Mouse (Mus musculus) C2C12 (cell line): ENCODE measurements around the gene Oas1e. TPM values are rescaled to one million over a fixed set of nuclear protein-coding genes. Genes with fewer than 3 reads are reported as not detected.
A peak's percentile ranks its signal among the peaks of the same experiment; 100 is the strongest.

Experiments used
- H3K27me3 ChIP-seq: one replicate; pipeline ENCODE4 v1.6.1; 2011; ENCODE audit not compliant: control insufficient read depth, insufficient read depth, insufficient read length
- H3K36me3 ChIP-seq: one replicate; pipeline ENCODE4 v1.6.1; 2011; ENCODE audit not compliant: control insufficient read depth, insufficient read depth
- H3K4me3 ChIP-seq: one replicate; pipeline ENCODE4 v1.5.1; 2011; ENCODE audit warnings: mild to moderate bottlenecking, control low read depth; ENCODE audit not compliant: poor library complexity, insufficient read depth, severe bottlenecking
- H3K79me2 ChIP-seq: one replicate; pipeline ENCODE4 v1.6.1; 2011; ENCODE audit not compliant: control insufficient read depth, insufficient read depth
- H3K79me3 ChIP-seq: one replicate; pipeline ENCODE4 v1.6.1; 2011; ENCODE audit warnings: low read depth, control low read depth
- H3ac ChIP-seq: one replicate; pipeline ENCODE3; 2011; ENCODE audit warnings: low read depth; ENCODE audit not compliant: control insufficient read depth, insufficient read length
- CEBPB ChIP-seq: IDR thresholded peaks from one replicate; pipeline ENCODE4 v1.6.1; 2011; ENCODE audit warnings: low read depth, mild to moderate bottlenecking, control low read depth, moderate library complexity
- CTCF ChIP-seq: IDR thresholded peaks from one replicate; pipeline ENCODE4 v1.5.1; 2011; ENCODE audit not compliant: control insufficient read depth, insufficient read depth, insufficient read length
- FOSL1 ChIP-seq: IDR thresholded peaks from one replicate; pipeline ENCODE4 v1.8.0; 2011; ENCODE audit warnings: mild to moderate bottlenecking, low read length; ENCODE audit not compliant: poor library complexity, insufficient read depth, severe bottlenecking
- MAX ChIP-seq: IDR thresholded peaks from one replicate; pipeline ENCODE4 v1.6.1; 2011; ENCODE audit warnings: mild to moderate bottlenecking, control low read depth
- MYOD1 ChIP-seq: IDR thresholded peaks from one replicate; pipeline ENCODE4 v1.6.1; 2011; ENCODE audit warnings: low read depth; ENCODE audit not compliant: control insufficient read depth, insufficient read length
- MYOG ChIP-seq: IDR thresholded peaks from one replicate; pipeline ENCODE4 v1.6.1; 2011; ENCODE audit not compliant: control insufficient read depth, insufficient read length; ENCODE audit errors: extremely low read depth
- USF1 ChIP-seq: IDR thresholded peaks from one replicate; pipeline ENCODE4 v1.6.1; 2011; ENCODE audit warnings: low read depth, mild to moderate bottlenecking, control low read depth, moderate library complexity
- polyA plus RNA-seq: library from polyadenylated mRNA; unstranded; fragments of >200 nt; fragmentation: generic; extraction: Trizol; gene quantifications from one replicate; pipeline ENCODE4 v1.2.1, GENCODE M21; 2012; ENCODE audit warnings: missing spikeins

Oas1e gene
- polyA plus RNA-seq, 1 experiment: not detected

- Histone ChIP-seq H3ac (no peak overlapping the region), H3K27me3 (peaks cover 29% of the 10 kb centered on the region), H3K4me3 (no peak overlapping the region), H3K79me2 (no peaks in the 10 kb centered on the region), H3K36me3 (no peaks in the 10 kb centered on the region), H3K79me3 (no peaks in the 10 kb centered on the region)
- TF ChIP-seq USF1 (no peak), CTCF (no peak), MAX (no peak), MYOG (no peak), FOSL1 (no peak), CEBPB (no peak)
Observed at GRCm38 (mm10) chr5:120752786-120753185, 42.5 kb downstream of the Oas1e start.

GRCm38 (mm10) chr5:120751206-120751605 lies 44.1 kb downstream of the Oas1e start:
- no peak overlapping the region for H3K4me3 ChIP-seq
- no peaks in the 10 kb centered on the region for H3K79me3 ChIP-seq
- no peak overlapping the region for H3ac ChIP-seq
- no peaks in the 10 kb centered on the region for H3K79me2 ChIP-seq
- no peaks in the 10 kb centered on the region for H3K36me3 ChIP-seq
- TF ChIP-seq USF1 (no peak), MYOD1 (no peak), FOSL1 (no peak), CEBPB (no peak)
- H3K27me3 ChIP-seq: peaks cover 27% of the 10 kb centered on the region

GRCm38 (mm10) chr5:120749688-120750087 lies 45.6 kb downstream of the Oas1e start, which contains the start of gene Oas2:
Gene Oas2 (minus strand): TSS chr5:120749853.
- H3K27me3 ChIP-seq: peaks cover 17% of the 10 kb centered on the region
- no peaks in the 10 kb centered on the region for H3K79me3 ChIP-seq
- no peaks in the 10 kb centered on the region for H3K36me3 ChIP-seq
- H3ac ChIP-seq: no peak within 1 kb of the TSS
- TF ChIP-seq CTCF: no peak
- no peak for TF ChIP-seq CEBPB
- TF ChIP-seq FOSL1: no peak
- no peak for TF ChIP-seq MYOD1
- no peak for TF ChIP-seq USF1
- no peak for TF ChIP-seq MYOG
- TF ChIP-seq MAX: no peak
- no peak within 1 kb of the TSS for H3K4me3 ChIP-seq
- no peaks in the 10 kb centered on the region for H3K79me2 ChIP-seq

- Histone ChIP-seq H3K79me3 (no peaks in the 10 kb centered on the region), H3K79me2 (no peaks in the 10 kb centered on the region), H3K36me3 (no peaks in the 10 kb centered on the region), H3ac (no peak overlapping the region), H3K4me3 (no peak overlapping the region), H3K27me3 (peaks cover 16% of the 10 kb centered on the region)
- TF ChIP-seq CEBPB (no peak), USF1 (no peak), CTCF (no peak), FOSL1 (no peak), MYOG (no peak), MAX (no peak), MYOD1 (no peak)
Observed at GRCm38 (mm10) chr5:120746451-120746850, 48.9 kb downstream of the Oas1e start.

DNA sequence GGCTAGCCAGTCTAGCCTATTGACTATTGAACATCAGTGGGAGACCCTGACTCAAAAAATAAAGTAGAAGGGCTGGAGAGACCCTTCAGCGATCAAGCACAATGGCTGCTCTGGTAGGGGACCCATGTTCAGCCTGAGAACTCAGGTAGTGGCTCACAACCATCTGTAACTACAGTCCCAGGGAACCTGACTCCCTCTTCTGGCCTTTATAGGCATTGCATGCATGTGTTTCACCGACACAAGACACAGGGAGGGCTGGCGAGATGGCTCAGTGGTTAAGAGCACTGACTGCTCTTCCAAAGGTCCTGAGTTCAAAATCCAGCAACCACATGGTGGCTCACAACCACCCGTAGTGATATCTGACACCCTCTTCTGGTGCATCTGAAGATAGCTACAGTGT lies 53.2 kb downstream of the Oas1e start:
- TF ChIP-seq CTCF (peak; percentile 16), MYOG (no peak), MYOD1 (no peak), FOSL1 (no peak), MAX (no peak)
- Histone ChIP-seq H3K4me3 (no peak overlapping the region), H3K36me3 (no peaks in the 10 kb centered on the region), H3K79me3 (no peaks in the 10 kb centered on the region), H3K27me3 (peaks cover 28% of the 10 kb centered on the region), H3ac (no peak overlapping the region), H3K79me2 (no peaks in the 10 kb centered on the region)

Other genes starting within 250 kb of the Oas1e start
- gene Tpcn1, start 206.9 kb downstream of the Oas1e start, polyA plus RNA-seq: 34.6 TPM
- gene Iqcd, start 206.5 kb downstream of the Oas1e start, polyA plus RNA-seq: 0.33 TPM
- gene Rita1, start 182.9 kb downstream of the Oas1e start, polyA plus RNA-seq: 17.2 TPM
- gene Ddx54, start 182.8 kb downstream of the Oas1e start, polyA plus RNA-seq: 50.2 TPM
- not detected for gene Cfap73, start 161.3 kb downstream of the Oas1e start, polyA plus RNA-seq
- gene Rasal1, start 146.7 kb downstream of the Oas1e start, polyA plus RNA-seq: not detected
- not detected for gene Dtx1, start 83.6 kb downstream of the Oas1e start, polyA plus RNA-seq
- gene Oas2, start 45.7 kb downstream of the Oas1e start, polyA plus RNA-seq: not detected
- not detected for gene Oas3, start 17.9 kb downstream of the Oas1e start, polyA plus RNA-seq
- gene Oas1c, start 17.0 kb upstream of the Oas1e start, polyA plus RNA-seq: 0.07 TPM
- gene Oas1f, start 51.8 kb upstream of the Oas1e start, polyA plus RNA-seq: not detected
- gene Oas1h, start 65.9 kb upstream of the Oas1e start, polyA plus RNA-seq: not detected
- gene Oas1g, start 92.1 kb upstream of the Oas1e start, polyA plus RNA-seq: not detected
- 0.02 TPM for gene Oas1a, start 112.0 kb upstream of the Oas1e start, polyA plus RNA-seq
- not detected for gene Oas1d, start 119.0 kb upstream of the Oas1e start, polyA plus RNA-seq
- not detected for gene Rph3a, start 214.6 kb upstream of the Oas1e start, polyA plus RNA-seq